Mouse (Mus musculus): Measurements from ENCODE around the gene Lias.

The Lias gene

DNA sequence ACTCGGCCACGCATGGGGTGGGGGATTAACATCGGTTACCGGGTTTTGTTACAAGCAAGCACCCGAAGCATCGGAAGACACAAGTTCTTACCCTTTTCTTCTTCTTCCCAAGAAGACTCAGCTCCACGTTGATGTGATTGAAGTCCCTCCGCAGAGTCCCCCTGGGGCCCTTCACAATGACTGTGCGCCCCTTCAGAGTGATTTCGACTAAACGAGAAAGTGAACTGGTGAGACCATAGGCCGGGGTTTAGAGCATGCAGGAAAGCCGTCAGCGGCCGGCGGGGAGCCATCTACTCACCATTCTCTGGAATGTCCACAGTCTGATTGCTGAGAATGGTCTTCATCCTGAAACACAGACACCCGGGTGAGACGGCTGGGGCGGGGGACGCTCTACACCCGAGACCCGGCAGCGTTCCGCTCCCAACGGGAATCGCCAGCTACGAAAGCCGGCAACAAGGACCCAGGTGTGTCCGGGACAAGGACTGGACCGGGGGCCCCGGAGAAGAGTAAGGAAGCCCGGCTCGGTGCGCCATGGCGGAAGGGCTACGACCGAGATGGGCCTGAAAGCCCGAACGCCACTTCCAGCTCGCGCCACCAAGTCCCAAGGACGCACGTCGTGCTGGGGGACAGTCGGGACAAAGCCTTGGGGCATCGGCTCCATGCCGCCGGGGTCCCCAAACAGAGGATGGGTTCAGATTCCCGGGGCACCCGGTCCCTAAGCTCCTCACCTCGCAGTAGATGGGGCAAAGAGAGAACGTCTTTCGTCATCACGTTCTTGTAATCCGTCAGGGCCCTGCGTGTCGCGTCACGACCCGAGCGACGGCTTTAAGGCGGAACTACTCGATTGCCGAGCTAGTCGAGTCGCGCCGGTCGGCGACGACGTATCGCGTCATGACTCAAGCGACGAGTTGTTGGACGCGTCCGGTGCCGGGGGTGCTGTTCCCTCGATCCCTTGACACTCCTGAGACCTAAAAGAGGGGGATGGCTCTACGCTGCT, at the start of gene Lias, which contains the start of gene Rpl9:
Gene Lias, plus strand, starts transcription at position 850 of the 997 bp plus-strand sequence.
Gene Rpl9, minus strand, starts transcription at position 797 of the 997 bp plus-strand sequence.
- DNase-seq (ENCODE audit: low read depth, low spot score), result peak; percentile 97

DNA sequence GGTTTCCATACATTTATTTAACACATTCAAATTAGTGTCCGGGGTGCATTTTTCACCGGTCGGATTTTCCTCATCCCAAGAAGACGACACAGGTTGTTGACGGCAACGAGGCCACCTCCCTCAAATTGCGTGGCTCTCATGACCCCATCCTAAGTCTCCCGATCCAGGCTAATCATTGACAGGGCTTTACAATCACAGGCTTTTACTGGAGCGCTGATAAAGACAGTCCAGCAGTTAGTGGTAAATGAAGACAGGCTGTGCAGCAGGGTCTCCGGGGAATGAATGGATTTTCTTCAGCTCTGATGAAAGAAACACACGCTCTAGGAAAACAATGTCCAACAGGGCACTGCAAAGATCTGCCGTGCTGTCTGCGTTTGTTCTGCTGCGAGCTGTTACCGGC, 43.1 kb upstream of the Lias start, which contains the start of gene Klb:
Gene Klb, plus strand, starts transcription at position 147 of the 400 bp plus-strand sequence.
- no peak for DNase-seq (ENCODE audit: low read depth, low spot score)

DNA sequence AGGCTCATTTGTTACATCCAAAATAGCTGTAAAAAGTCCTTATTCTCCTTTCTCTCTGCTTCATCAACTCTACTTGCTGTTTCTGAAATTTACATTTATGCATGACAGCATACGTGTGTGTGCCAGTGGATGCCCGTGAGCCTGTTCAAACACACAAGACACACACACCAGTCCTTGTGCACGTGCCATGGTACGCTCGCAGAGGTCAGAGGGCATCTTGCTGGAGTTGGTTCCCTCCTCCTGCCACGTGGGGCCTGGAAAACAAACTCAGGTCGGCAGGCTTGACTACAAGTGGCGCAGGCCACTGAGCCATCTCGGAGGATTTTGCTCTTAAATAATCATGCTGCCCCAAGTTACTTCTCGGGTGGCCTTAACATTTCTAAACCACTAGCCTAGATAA, 40.8 kb upstream of the Lias start:
- DNase-seq (ENCODE audit: low read depth, low spot score), result no peak

DNA sequence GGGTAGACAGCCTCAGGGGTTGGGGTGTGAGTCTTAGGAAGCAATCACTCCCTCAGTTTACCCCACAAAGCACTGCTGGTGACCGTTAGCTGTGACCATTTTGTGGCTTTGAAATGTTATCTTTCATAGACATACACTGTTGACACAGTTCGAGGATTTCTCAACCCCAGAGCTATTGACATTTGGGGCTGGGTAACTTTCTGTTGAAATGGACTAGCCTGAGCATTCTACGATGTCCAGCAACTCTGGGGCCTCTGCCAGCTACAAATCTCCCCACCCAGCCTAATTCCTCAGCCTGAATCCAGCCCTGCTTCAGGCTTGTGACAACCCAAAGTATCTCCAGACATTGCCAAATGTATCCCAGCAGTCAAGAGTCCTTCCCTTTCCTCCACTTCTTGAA, 37.2 kb upstream of the Lias start:
- no peak for DNase-seq (ENCODE audit: low read depth, low spot score)

DNA sequence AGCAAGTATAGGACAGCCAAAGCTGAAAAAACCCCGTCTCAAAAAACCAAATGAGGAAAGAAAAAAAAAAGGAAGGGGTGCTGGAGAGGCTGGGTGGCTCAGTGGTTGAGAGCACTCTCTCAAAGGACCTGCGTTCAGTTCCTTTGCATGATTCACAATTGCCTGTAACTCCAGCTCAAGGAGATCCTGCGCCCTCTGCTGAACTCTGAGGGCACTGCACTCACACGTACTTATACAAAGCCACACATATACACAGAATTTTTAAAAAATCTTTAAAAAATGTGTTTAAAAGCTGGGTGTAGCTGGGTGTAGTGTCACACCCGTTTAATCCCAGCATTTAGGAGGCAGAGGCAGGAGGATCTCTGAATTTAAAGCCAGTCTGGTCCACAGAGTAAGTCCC, 36.3 kb upstream of the Lias start:
- no peak for DNase-seq (ENCODE audit: low read depth, low spot score)

DNA sequence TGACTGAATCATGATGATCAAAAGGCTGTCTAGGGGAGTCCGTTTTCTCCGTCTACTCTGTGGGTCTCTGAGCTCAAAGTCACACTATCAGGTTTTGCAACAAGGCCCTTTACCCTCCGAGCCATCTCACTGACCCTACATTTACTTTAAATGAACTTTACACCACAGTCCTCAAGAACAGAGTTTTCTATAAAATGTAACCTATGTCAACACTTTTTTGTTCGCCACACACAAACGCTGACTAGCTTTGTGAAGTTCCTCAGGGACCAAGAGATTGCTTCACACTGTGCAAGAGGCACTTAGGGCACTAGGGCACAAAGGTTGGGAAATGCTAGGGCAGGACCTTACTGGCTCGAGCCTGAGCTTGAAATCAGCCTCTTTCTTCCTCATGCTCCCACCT, 34.4 kb upstream of the Lias start:
- no peak for DNase-seq (ENCODE audit: low read depth, low spot score)

DNA sequence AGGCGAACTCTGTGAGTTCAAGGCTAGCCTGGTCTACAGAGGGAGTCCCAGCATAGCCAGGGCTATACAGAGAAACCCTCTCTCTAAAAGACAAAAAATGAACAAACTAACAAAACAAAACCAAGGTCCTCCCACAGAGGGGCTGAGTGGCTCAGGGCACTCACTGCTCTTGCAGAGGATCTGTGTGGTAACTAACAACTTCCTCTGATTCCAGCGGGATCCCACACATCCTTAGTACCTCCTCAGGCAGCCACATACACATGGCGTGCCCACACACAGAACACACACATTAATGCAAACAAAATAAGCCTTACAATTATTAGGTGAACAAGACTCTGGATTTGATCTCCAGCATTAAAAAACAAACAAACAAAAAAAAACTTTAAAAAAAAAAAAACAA, 33.5 kb upstream of the Lias start:
- DNase-seq (ENCODE audit: low read depth, low spot score), result no peak

DNA sequence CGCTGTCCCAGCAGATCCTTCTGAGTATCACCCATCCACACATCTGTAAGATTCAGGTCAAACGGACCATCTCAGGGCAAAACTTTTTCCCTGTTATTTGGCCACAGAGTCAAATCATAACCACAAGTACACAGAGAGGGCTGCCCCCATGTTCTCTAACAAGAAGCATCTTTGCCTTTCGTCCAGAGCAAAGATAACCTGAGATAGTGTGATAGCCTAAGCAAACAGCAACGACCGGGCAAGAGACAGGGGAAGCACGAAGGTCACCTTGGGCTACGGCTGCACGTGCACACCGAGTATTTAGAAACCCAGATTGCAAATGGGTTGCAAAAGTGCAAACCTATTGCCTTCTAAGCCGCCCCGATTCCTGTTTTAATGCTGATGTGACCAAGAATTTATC, 23.5 kb upstream of the Lias start:
- DNase-seq (ENCODE audit: low read depth, low spot score), result no peak

DNA sequence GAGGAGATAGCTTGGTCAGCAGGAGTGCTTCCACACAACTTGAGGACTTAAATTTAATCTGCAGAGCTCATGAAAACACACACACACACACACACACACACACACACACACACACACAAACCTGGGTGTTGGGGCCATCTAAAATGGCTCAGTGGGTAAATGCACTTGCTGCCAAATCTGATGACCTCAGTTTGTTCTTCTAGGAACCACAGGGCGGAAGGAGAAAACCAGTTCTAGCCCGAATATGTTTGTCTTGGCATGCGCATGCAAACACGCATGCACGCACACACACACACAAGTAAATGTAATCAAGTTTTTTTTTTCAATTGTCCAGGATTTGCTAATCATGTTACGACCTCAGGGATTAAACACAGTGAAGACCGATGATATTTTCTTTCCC, 19.7 kb upstream of the Lias start:
- no peak for DNase-seq (ENCODE audit: low read depth, low spot score)

DNA sequence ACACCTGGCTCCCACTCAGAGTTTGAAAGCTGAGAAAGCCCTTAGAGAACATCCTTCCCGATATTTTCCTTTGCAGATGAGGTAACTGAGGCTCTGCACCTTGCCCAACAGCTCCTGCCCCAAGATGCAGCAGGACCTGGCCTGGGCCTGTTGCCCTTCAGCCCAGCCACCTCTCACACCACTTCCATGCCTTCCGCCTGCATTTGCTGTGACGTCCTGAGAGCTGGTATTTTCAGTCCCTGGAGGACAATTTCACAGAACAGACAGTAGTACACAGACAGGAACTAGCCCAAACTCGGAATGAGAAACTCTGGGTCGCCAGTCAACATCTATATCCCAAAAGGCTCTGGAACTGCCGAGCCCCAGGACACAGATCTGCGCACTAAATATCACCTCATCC, 16.6 kb upstream of the Lias start:
- no peak for DNase-seq (ENCODE audit: low read depth, low spot score)

DNA sequence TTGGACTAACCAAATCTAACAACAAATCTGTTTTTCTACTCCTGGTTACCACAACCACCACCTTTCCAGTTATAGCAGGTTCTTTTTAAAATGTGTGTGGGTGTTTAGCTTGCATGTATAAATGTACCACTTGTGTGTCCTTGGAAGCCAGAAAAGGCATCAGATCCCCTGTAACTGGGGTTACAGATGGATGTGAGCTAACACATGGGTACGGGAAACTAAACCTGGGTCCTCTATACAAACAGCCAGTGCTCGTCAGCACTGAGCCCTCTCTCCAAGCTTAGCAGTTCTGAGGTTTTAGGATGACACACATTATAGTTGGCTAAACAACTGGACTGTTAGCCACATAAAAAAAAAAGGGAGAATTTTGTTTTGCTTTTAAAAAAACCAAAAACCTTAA, 5.6 kb upstream of the Lias start:
- DNase-seq (ENCODE audit: low read depth, low spot score), result no peak

DNA sequence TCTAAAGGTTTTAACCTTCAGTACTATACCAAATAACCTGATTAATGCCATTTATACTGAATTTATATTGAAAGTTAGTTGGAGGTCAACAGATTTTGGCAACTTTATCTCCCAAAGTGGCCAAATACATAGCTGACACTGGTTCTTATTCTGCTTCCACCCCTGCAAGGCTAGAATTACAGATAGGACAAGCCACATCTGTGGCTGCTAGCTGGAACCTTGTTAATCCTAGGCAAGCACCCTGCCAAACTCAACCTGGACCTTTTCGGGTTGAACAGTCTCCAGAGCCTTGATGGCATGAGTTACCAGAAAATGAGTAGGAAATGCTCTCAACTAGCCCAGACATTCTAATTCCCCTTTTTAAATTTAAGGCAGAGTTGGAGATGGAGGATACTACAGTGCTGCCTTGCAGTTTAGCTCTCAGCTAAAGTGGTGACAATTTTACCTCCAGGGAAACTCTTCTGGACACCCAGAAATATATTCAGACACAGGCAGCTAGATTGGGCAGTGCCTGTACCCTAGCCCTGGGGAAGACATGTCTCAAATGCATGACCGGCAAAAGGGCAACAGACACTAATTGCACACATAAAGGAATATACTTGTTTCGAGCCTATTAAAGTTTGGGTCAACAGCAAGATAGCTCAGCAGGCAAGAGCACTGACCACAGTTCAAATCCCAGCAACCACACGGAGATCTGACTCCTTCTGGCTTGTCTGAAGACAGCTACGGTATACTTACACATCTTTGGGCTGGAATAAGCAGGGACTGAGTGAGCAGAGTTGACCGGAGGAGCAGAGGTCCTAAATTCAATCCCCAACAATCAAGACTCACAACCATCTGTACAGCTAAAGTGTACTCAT, 4.1 kb upstream of the Lias start:
- no peak for DNase-seq (ENCODE audit: low read depth, low spot score)

DNA sequence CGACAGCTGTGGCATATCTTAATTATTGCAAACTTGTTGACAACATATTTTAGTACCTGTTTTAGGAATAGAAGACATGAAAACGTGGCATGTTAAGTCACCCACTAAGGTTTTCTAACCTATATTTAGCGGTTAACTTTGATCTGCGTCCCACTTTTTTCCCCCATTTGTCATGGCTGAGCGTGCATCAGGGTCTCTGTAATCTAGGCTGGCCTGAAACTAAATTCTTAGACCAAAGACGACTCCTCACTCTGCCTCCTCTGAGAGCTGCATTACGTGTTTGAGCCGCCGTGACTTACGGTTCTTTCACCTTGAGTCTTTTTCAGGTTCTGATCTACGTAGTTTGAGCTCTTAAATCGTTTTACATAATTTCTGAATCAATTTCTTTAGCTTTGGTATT, 456 bp downstream of the Lias start:
- no peak for DNase-seq (ENCODE audit: low read depth, low spot score)

DNA sequence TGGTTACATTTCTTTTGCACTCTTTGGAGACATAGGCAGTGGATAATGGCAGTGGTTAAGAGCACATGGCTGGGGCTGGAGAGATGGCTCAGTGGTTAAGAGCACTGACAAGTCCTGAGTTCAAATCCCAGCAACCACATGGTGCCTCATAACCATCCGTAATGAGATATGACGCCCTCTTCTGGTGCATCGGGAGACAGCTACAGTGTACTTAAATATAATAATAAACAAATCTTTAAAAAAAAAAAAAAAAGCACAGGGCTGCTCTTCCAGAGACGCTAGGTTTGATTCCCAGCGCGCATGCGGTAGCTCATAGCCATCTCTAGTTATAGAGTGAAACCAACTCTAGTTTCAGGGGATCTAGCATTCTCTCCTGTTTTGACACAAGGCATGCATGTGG, 3.1 kb downstream of the Lias start:
- no peak for DNase-seq (ENCODE audit: low read depth, low spot score)

DNA sequence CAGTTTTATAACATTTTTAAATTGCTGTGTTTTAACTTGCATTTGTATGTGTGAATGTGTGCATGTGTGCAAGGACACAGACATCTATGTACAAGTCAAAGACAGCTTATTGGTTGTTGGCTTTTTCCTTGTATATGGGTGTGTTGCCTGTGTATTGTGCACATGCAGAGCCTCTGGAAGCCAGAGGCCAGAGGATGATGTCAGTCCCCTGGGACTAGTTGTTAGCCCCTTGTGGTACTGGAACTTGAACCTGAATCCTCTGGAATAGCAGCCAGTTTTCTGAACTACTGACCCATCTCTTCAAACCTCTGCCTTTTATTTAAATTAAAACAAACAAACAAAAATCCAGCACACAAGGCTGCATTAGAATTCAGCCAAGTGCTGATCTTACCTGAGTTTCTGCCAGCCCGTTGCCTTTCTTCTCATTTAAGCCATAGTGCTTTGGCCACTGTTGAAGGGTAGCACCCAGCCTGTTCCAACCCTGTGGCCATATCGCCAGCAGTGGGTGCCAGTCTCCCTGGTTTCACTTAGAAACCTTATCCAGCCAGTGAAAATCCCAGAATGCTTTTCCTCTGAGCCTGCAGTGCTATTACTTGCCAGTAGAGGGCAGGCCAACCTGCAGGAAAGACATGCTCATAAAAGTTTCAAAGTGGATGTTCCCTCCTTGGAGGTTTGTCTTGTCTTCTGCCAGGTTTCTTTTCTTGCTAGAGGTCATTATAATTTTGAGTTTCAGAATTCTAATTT, 10.1 kb downstream of the Lias start:
- peak; percentile 62 for DNase-seq (ENCODE audit: low read depth, low spot score)

DNA sequence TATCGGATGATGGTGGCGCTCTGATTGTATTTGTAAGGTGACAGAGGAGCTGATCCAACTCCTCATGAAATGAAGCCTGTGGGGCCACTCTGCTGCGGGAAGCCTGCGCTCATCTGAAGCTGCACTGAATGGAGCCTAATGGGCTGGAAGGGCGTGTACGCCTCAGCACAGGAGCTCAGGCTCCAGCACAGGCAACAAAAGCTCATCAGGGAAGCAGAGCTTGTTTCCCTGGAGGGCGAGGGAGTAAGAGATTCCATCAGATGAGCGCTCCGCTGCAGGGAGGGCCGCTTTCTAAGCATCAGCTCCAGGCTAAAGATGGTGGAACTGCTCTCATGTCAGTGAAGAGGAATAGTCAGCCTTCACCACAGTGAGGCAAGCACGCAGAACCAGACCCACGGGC, 16.7 kb downstream of the Lias start:
- no peak for DNase-seq (ENCODE audit: low read depth, low spot score)

DNA sequence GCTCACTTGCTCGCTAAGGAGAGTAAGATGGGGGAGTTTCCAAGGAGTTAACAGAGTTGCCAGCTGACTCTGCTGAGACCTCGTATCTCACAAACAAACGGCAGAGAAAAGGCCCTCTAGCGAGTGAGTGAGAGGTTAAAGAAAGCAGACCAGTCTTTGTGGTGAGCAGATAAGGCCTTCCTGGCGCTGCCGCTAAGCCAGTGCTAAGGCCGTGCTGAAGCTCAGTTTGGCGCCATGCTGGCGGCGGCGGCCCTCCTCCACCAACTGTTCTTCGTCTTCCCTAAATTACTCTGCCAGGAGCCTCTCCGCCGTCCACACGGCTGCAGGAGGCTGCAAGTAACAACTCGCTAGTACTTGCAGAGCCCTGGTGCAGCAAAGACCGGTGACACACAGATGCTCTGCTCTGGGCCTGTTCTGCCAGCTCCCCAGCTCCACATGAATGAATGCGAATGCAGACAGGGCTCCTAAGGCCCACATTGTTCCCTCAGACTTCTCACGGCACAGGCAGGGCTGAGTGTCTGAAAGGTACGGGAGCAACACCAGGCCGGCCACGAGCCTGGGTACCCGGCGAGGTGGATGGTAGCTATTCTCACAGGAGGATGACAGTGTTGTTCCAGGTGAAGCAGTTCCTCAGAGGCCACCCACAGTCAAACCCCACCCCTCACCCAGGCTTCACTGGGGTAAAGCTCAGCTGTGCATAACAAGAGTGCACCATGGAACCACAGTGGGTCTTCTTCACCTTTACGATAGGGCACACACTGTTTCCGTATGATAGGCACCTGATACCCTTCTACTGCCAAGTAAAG, 24.6 kb downstream of the Lias start:
- no peak for DNase-seq (ENCODE audit: low read depth, low spot score)

DNA sequence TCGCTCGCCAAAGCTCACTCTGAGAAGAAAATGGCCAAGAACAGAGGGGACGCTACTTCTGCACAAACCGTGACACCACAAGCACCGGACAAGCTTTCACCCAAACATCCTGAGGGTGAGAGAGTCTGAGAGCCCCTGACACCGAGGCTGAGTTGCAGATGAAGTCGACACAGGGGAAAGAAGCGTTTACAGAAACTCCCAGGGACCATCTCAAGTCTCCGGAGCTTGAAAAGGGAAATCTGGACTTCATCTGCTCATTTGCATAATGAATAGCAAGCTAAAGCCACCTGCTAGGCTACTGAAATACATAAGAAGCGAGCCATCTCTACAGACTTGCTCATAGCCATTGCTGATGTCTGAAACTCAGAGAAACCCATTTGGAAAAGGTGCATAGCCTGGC, 27.8 kb downstream of the Lias start:
- DNase-seq (ENCODE audit: low read depth, low spot score), result no peak

DNA sequence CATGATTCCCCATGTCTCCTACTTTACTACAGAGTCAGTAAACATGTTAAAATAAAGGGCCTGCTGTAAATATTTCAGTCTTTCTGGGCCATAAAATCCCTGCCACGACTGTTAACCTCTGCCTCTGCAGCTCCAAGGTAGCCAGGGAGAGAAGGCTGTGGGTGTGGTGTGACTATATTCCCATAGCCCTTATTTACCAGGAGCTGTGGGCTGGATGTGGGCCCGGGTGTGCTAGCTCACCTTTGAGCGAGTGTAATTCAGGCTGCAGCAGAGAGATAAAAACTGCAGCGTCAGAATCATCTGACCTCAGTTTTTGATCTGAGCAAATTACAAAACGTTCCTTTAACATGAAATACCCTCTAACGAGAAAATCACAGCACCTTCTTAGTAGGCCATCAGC, 29.5 kb downstream of the Lias start:
- no peak for DNase-seq (ENCODE audit: low read depth, low spot score)

DNA sequence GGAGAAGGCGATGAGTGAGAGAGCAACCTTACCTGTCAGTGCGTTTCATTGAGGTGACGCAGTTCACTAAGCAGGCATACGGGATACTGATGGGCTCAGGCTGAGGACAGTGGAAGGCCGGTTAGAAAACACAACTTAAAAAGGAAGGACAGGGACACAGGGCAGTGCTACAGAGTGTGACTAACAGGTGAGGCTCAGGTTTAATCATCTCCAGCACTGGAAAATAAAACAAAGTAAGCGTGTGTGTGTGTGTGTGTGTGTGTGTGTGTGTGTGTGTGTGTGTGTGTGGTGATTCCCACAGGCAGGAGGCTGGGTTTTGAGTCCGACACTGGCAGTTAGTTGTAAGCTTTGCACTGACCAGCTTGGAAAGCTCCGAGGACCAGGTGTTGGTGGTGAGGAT, 31.5 kb downstream of the Lias start:
- DNase-seq (ENCODE audit: low read depth, low spot score), result no peak

DNA sequence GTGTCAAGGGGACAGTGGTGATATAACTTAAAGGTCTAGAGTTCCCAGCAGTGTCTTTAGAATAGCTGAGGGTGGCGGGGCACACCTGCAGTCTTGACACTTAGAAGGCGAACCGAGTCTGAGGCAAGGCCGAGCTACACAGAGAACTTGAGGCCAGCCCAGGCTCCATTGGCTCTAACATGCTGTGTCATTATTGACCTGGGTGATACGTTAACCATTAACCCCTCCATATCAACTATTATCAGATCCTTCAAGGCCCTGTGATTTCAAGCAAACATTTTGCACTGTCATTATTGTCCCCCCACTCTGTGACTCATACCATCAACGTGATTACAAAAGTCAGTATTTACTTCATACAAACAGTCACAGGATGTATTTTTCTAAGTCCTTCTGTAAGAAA, 32.9 kb downstream of the Lias start:
- no peak for DNase-seq (ENCODE audit: low read depth, low spot score)
